Mouse (Mus musculus): ENCODE results near the gene Cox8a.

Gene Cox8a

GRCm38 (mm10) chr19:7217162-7217925, at the start of gene Cox8a:
TSS of gene Cox8a (minus strand) at chr19:7217616.
- DNase-seq (ENCODE audit: low read depth, low spot score), result peak; percentile 95

GRCm38 (mm10) chr19:7266421-7266831, 49.0 kb upstream of the Cox8a start:
- no peak for DNase-seq (ENCODE audit: low read depth, low spot score)

GRCm38 (mm10) chr19:7265478-7266191, 48.2 kb upstream of the Cox8a start:
- no peak for DNase-seq (ENCODE audit: low read depth, low spot score)

- no peak for DNase-seq (ENCODE audit: low read depth, low spot score)
These were observed 47.4 kb upstream of the Cox8a start for GRCm38 (mm10) chr19:7264766-7265331.

GRCm38 (mm10) chr19:7264088-7264765, 46.8 kb upstream of the Cox8a start:
- peak; percentile 91 for DNase-seq (ENCODE audit: low read depth, low spot score)

- no peak for DNase-seq (ENCODE audit: low read depth, low spot score)
These were observed 45.2 kb upstream of the Cox8a start for GRCm38 (mm10) chr19:7262592-7262991.

- DNase-seq (ENCODE audit: low read depth, low spot score), result no peak
These were observed 44.5 kb upstream of the Cox8a start for GRCm38 (mm10) chr19:7261964-7262363.

- no peak for DNase-seq (ENCODE audit: low read depth, low spot score)
These were observed 44.1 kb upstream of the Cox8a start for GRCm38 (mm10) chr19:7261476-7261875.

GRCm38 (mm10) chr19:7257881-7258280, 40.5 kb upstream of the Cox8a start:
- DNase-seq (ENCODE audit: low read depth, low spot score), result no peak

GRCm38 (mm10) chr19:7246021-7246420, 28.6 kb upstream of the Cox8a start:
- no peak for DNase-seq (ENCODE audit: low read depth, low spot score)

GRCm38 (mm10) chr19:7240782-7241690, 23.6 kb upstream of the Cox8a start, which contains the start of gene Naa40:
TSS of gene Naa40 (minus strand) at chr19:7241183.
- peak; percentile 98 for DNase-seq (ENCODE audit: low read depth, low spot score)

- peak; percentile 35 for DNase-seq (ENCODE audit: low read depth, low spot score)
These were observed 22.9 kb upstream of the Cox8a start for GRCm38 (mm10) chr19:7240291-7240690.

- DNase-seq (ENCODE audit: low read depth, low spot score), result no peak
These were observed 22.2 kb upstream of the Cox8a start for GRCm38 (mm10) chr19:7239574-7239973.

GRCm38 (mm10) chr19:7236742-7237141, 19.3 kb upstream of the Cox8a start:
- no peak for DNase-seq (ENCODE audit: low read depth, low spot score)

GRCm38 (mm10) chr19:7236011-7236410, 18.6 kb upstream of the Cox8a start:
- no peak for DNase-seq (ENCODE audit: low read depth, low spot score)

- DNase-seq (ENCODE audit: low read depth, low spot score), result no peak
These were observed 18.0 kb upstream of the Cox8a start for GRCm38 (mm10) chr19:7235461-7235860.

GRCm38 (mm10) chr19:7234537-7235221, 17.3 kb upstream of the Cox8a start:
- DNase-seq (ENCODE audit: low read depth, low spot score), result peak; percentile 84

- DNase-seq (ENCODE audit: low read depth, low spot score), result no peak
These were observed 9.1 kb upstream of the Cox8a start for GRCm38 (mm10) chr19:7226511-7226914.

- DNase-seq (ENCODE audit: low read depth, low spot score), result no peak
These were observed 7.8 kb upstream of the Cox8a start for GRCm38 (mm10) chr19:7225096-7225690.

GRCm38 (mm10) chr19:7224253-7224652, 6.8 kb upstream of the Cox8a start:
- DNase-seq (ENCODE audit: low read depth, low spot score), result no peak

Measured in CD4-positive, CD25-positive, alpha-beta regulatory T cell, adult 2 months (primary cell).